Mouse (Mus musculus): Measurements from ENCODE around the gene Rasgef1b. TPM values are rescaled to one million over a fixed set of nuclear protein-coding genes. Genes with fewer than 3 reads are reported as not detected.

The Rasgef1b gene
- polyA plus RNA-seq, 1 experiment from 2014 or later = 3.6 TPM

- Histone ChIP-seq H3K36me3 (ENCODE audit: control insufficient read depth, insufficient read depth) (no peaks in the 10 kb centered on the region), H3K4me2 (replicated peaks; ENCODE audit: low read depth) (no peak overlapping the region), H3K27ac (ENCODE audit: low read depth, low read length) (0 out of 2 replicates have a peak overlapping the region, but pooled peaks have one; percentile 8), H3K27me3 (replicated peaks; ENCODE audit: control insufficient read depth, insufficient read depth, low read length) (no peaks in the 10 kb centered on the region), H3K4me3 (ENCODE audit: low read depth, low read length) (no peak overlapping the region), H3K9me3 (ENCODE audit: control insufficient read depth) (no peaks in the 10 kb centered on the region), H3K9ac (ENCODE audit: low read depth, low read length) (no peak overlapping the region), H3K4me1 (replicated peaks; ENCODE audit: control insufficient read depth, insufficient read depth, low read length) (peaks cover 6% of the 10 kb centered on the region; the same call in 1 of the 2 replicates)
- WGBS = 38% methylated on average over 7 of the region's 7 CpGs
- no peak for TF ChIP-seq CTCF (IDR thresholded peaks at IDR 0.05; ENCODE audit: low read depth)
- ATAC-seq = peak; percentile 66
These were observed 328.8 kb downstream of the Rasgef1b start for GRCm38 (mm10) chr5:99399855-99400626.

DNA sequence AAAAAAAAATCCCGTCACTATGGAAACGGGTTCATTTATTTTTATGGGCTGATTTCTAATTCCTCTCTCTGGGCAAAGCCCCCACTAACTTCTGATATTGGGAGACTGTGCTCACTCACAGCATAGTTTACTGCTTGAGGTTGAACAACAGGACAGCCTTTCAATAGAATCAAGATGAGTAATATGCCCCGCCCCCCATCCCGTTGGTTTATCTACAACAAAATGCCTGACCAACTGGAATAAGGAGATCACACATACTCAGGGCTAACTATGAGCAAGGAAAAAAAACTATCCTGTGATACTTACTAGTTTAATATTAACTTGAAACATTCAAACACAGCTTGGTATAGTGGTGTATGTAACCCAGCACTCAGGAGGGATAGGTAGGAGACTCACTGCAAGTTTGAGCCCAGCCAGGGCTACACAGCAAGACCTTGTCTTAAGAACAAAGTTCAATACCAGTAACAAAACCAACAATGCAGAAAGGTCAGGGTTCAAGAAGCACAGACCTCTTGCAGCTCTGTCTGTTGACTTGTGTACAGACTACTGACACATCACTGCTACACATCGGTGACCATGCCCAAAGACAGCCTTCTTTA, 330.3 kb downstream of the Rasgef1b start:
- Histone ChIP-seq H3K4me1 (replicated peaks; ENCODE audit: control insufficient read depth, insufficient read depth, low read length) (peaks cover 6% of the 10 kb centered on the region; the same call in 1 of the 2 replicates), H3K4me2 (replicated peaks; ENCODE audit: low read depth) (no peak overlapping the region), H3K9me3 (ENCODE audit: control insufficient read depth) (no peaks in the 10 kb centered on the region), H3K27me3 (replicated peaks; ENCODE audit: control insufficient read depth, insufficient read depth, low read length) (no peaks in the 10 kb centered on the region), H3K27ac (ENCODE audit: low read depth, low read length) (no peak overlapping the region), H3K4me3 (ENCODE audit: low read depth, low read length) (no peak overlapping the region), H3K9ac (ENCODE audit: low read depth, low read length) (no peak overlapping the region), H3K36me3 (ENCODE audit: control insufficient read depth, insufficient read depth) (no peaks in the 10 kb centered on the region)
- no peak for ATAC-seq
- 59% methylated on average over 5 of the region's 5 CpGs for WGBS
- no peak for TF ChIP-seq CTCF (IDR thresholded peaks at IDR 0.05; ENCODE audit: low read depth)

- no peak for TF ChIP-seq CTCF (IDR thresholded peaks at IDR 0.05; ENCODE audit: low read depth)
- H3K27me3 ChIP-seq (replicated peaks; ENCODE audit: control insufficient read depth, insufficient read depth, low read length) = no peaks in the 10 kb centered on the region
- no peak overlapping the region for H3K9ac ChIP-seq (ENCODE audit: low read depth, low read length)
- no peaks in the 10 kb centered on the region for H3K9me3 ChIP-seq (ENCODE audit: control insufficient read depth)
- no peak overlapping the region for H3K4me2 ChIP-seq (replicated peaks; ENCODE audit: low read depth)
- H3K4me1 ChIP-seq (replicated peaks; ENCODE audit: control insufficient read depth, insufficient read depth, low read length) = no peaks in the 10 kb centered on the region
- no peak for ATAC-seq
- WGBS = 88% methylated on average over 5 of the region's 5 CpGs
- H3K4me3 ChIP-seq (ENCODE audit: low read depth, low read length) = no peak overlapping the region
- no peaks in the 10 kb centered on the region for H3K36me3 ChIP-seq (ENCODE audit: control insufficient read depth, insufficient read depth)
- H3K27ac ChIP-seq (ENCODE audit: low read depth, low read length) = no peak overlapping the region
These were observed 334.3 kb downstream of the Rasgef1b start for GRCm38 (mm10) chr5:99394578-99394977.

DNA sequence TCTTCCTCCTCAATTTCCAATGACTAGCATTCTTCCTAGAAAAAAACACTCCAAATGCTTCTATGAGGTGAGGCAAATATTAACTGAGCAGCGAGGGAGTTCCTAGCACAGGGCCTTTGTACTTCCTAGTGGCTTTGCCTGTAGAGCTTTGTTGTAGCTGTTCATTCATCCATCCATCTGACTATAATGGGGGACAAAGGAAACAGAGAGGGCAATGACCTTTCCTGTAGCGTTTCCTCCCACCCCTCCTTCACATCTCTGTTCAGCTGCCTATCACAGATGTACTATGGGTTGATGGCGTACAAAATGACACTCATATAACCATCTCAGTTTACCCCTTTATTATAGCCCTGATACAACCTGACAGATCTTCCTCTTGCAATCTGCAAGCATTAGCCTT, 337.3 kb downstream of the Rasgef1b start:
- 54% methylated on average over 3 of the region's 3 CpGs for WGBS
- TF ChIP-seq CTCF (IDR thresholded peaks at IDR 0.05; ENCODE audit: low read depth) = no peak
- ATAC-seq = no peak
- H3K4me2 ChIP-seq (replicated peaks; ENCODE audit: low read depth) = no peak overlapping the region
- H3K36me3 ChIP-seq (ENCODE audit: control insufficient read depth, insufficient read depth) = no peaks in the 10 kb centered on the region
- no peaks in the 10 kb centered on the region for H3K4me1 ChIP-seq (replicated peaks; ENCODE audit: control insufficient read depth, insufficient read depth, low read length)
- no peaks in the 10 kb centered on the region for H3K27me3 ChIP-seq (replicated peaks; ENCODE audit: control insufficient read depth, insufficient read depth, low read length)
- H3K9ac ChIP-seq (ENCODE audit: low read depth, low read length) = no peak overlapping the region
- H3K4me3 ChIP-seq (ENCODE audit: low read depth, low read length) = no peak overlapping the region
- no peak overlapping the region for H3K27ac ChIP-seq (ENCODE audit: low read depth, low read length)
- H3K9me3 ChIP-seq (ENCODE audit: control insufficient read depth) = no peaks in the 10 kb centered on the region

DNA sequence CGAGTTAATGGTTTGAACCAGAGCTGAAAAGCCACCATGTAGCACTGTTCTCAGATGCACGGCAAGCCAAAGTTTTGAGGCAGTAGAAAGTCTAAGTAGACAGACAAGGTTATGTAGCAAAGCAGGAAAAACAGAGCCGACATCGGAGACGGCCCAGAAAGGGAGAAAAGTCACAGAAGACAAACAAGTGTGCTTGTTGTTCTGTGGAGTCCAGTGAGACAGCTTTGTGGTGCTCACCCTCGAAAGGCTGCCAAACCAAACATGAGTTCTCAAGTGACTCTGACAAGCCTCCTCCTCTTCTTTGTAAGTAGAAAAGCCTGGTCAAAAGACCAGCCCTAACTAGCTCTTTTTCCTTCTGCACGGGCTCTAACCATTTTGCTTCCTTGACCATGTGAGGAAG, 338.1 kb downstream of the Rasgef1b start:
- Histone ChIP-seq H3K4me1 (replicated peaks; ENCODE audit: control insufficient read depth, insufficient read depth, low read length) (no peaks in the 10 kb centered on the region), H3K27ac (ENCODE audit: low read depth, low read length) (no peak overlapping the region), H3K4me3 (ENCODE audit: low read depth, low read length) (no peak overlapping the region), H3K9me3 (ENCODE audit: control insufficient read depth) (no peaks in the 10 kb centered on the region), H3K4me2 (replicated peaks; ENCODE audit: low read depth) (no peak overlapping the region), H3K36me3 (ENCODE audit: control insufficient read depth, insufficient read depth) (no peaks in the 10 kb centered on the region), H3K9ac (ENCODE audit: low read depth, low read length) (no peak overlapping the region), H3K27me3 (replicated peaks; ENCODE audit: control insufficient read depth, insufficient read depth, low read length) (no peaks in the 10 kb centered on the region)
- 74% methylated on average over 7 of the region's 7 CpGs for WGBS
- no peak for TF ChIP-seq CTCF (IDR thresholded peaks at IDR 0.05; ENCODE audit: low read depth)
- no peak for ATAC-seq

DNA sequence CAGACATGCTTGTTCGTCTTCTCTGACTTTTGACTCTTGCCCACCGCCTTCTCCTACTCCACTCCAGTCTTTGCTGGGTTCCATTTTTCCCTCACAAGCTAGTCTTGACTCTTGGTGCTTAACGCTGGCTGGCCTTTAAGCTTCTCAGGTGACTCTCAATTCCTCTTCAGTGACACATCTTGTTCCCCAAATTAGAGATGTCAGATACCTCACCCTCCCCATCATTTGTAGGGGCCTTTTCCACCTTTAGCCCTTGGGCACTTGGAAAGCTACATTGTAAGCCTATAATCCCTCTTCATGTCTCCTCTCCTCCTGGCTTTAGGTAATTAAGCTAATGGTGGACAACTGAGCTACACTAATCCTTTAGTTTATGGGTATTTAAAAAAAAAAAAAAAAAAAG, 338.6 kb downstream of the Rasgef1b start:
- H3K27ac ChIP-seq (ENCODE audit: low read depth, low read length) = no peak overlapping the region
- no peaks in the 10 kb centered on the region for H3K27me3 ChIP-seq (replicated peaks; ENCODE audit: control insufficient read depth, insufficient read depth, low read length)
- WGBS = 92% methylated on average over 3 of the region's 3 CpGs
- TF ChIP-seq CTCF (IDR thresholded peaks at IDR 0.05; ENCODE audit: low read depth) = no peak
- no peak overlapping the region for H3K9ac ChIP-seq (ENCODE audit: low read depth, low read length)
- no peak overlapping the region for H3K4me2 ChIP-seq (replicated peaks; ENCODE audit: low read depth)
- no peaks in the 10 kb centered on the region for H3K36me3 ChIP-seq (ENCODE audit: control insufficient read depth, insufficient read depth)
- no peak for ATAC-seq
- H3K4me1 ChIP-seq (replicated peaks; ENCODE audit: control insufficient read depth, insufficient read depth, low read length) = no peaks in the 10 kb centered on the region
- H3K4me3 ChIP-seq (ENCODE audit: low read depth, low read length) = no peak overlapping the region
- no peaks in the 10 kb centered on the region for H3K9me3 ChIP-seq (ENCODE audit: control insufficient read depth)
